Mouse (Mus musculus) limb, embryonic 14.5 days (tissue): Measurements from ENCODE around the gene Fbxl5. TPM values are rescaled to one million over a fixed set of nuclear protein-coding genes. Genes with fewer than 3 reads are reported as not detected.

Experiments used
- ATAC-seq: fragments of 200-750 bp; cut with Nextera tagmentation; 2 replicates; pipeline ENCODE4 v1.8.0; 2017; ENCODE audit warnings: low read depth, moderate number of reproducible peaks, moderate TSS enrichment; ENCODE audit not compliant: low FRiP score
- DNase-seq: peaks from one replicate; pipeline ENCODE4 v3.0.0-alpha.2; 2015; ENCODE audit warnings: low spot score
- H3K27ac ChIP-seq: fragments of 300-500 bp; sonication (generic); replicated peaks from 2 replicates; pipeline ENCODE4 v1.5.1; 2014; ENCODE audit warnings: low read depth, mild to moderate bottlenecking, low read length, moderate library complexity, mixed read lengths
- H3K27me3 ChIP-seq: fragments of 300-500 bp; sonication (generic); 2 replicates; pipeline ENCODE4 v1.6.1; 2014; ENCODE audit warnings: low read length, mixed read lengths; ENCODE audit not compliant: control insufficient read depth, insufficient read depth
- H3K36me3 ChIP-seq: fragments of 300-500 bp; sonication (generic); 2 replicates; pipeline ENCODE4 v1.6.1; 2014; ENCODE audit warnings: mild to moderate bottlenecking, low read length, moderate library complexity, mixed read lengths; ENCODE audit not compliant: control insufficient read depth, insufficient read depth
- H3K4me1 ChIP-seq: fragments of 300-500 bp; sonication (generic); 2 replicates; pipeline ENCODE4 v1.6.1; 2014; ENCODE audit warnings: antibody characterized with exemption, low read length, mixed read lengths; ENCODE audit not compliant: control insufficient read depth, insufficient read depth
- H3K4me2 ChIP-seq: fragments of 300-500 bp; sonication (generic); replicated peaks from 2 replicates; pipeline ENCODE4 v1.6.1; 2014; ENCODE audit warnings: low read depth, mild to moderate bottlenecking, low read length, moderate library complexity; ENCODE audit not compliant: severe bottlenecking
- H3K4me3 ChIP-seq: fragments of 300-500 bp; sonication (generic); replicated peaks from 2 replicates; pipeline ENCODE4 v1.5.1; 2014; ENCODE audit warnings: low read length
- H3K9ac ChIP-seq: fragments of 300-500 bp; sonication (generic); 2 replicates; pipeline ENCODE4 v1.6.1; 2014; ENCODE audit warnings: mild to moderate bottlenecking, low read depth, low read length, moderate library complexity; ENCODE audit not compliant: severe bottlenecking
- H3K9me3 ChIP-seq: fragments of 300-500 bp; sonication (generic); 2 replicates; pipeline ENCODE4 v1.6.1; 2016; ENCODE audit warnings: low read length; ENCODE audit not compliant: control insufficient read depth
- POLR2A ChIP-seq: fragments of 200-500 bp; IDR thresholded peaks from 2 replicates; pipeline ENCODE4 v1.8.0; 2012; ENCODE audit warnings: inconsistent platforms, mild to moderate bottlenecking, moderate library complexity, borderline replicate concordance; ENCODE audit not compliant: insufficient read depth, insufficient read length; ENCODE audit errors: extremely low read depth
- WGBS: fragments of 180-500 bp; shearing (Covaris S2); extraction: QIAGEN DNeasy Blood & Tissue Kit; methylation state at CpG from one replicate; pipeline ENCODE4 v1.1.7; 2014; 5-methylcytosine and 5-hydroxymethylcytosine counted together
- polyA plus RNA-seq, 2 experiments: library from polyadenylated mRNA; depleted of rRNA in 1 of 2; stranded (reverse) in 1 of 2; unstranded in 1 of 2; fragments of >200 nt; fragmentation: Nextera tagmentation in 1 of 2; extraction: Ambion mirVana in 1 of 2; gene quantifications; 2 replicates each; pipeline versions ENCODE4 v1.2.1 to v1.2.3; 2012 to 2014

The Fbxl5 gene
- polyA plus RNA-seq (2012; rRNA removed) (39.5 and 43.4 TPM in 2 replicates), polyA plus RNA-seq (2014; fragmentation: Nextera tagmentation; extraction: Ambion mirVana) (58.7 and 64.1 TPM in 2 replicates)

GRCm38 (mm10) chr5:43821538-43821937, at the start of gene Fbxl5:
Gene Fbxl5, minus strand, starts transcription at chr5:43821638.
- Histone ChIP-seq H3K36me3 (no peaks in the 10 kb centered on the region), H3K27ac (no peak within 1 kb of the TSS), H3K9ac (no peak within 1 kb of the TSS), H3K4me1 (peaks cover 4% of the 10 kb centered on the region; the same call in 1 of the 2 replicates), H3K4me2 (no peak within 1 kb of the TSS), H3K4me3 (no peak within 1 kb of the TSS), H3K9me3 (no peaks in the 10 kb centered on the region), H3K27me3 (no peaks in the 10 kb centered on the region)
- no peak for TF ChIP-seq POLR2A
- DNase-seq (no peak), ATAC-seq (no peak)
- 79% methylated on average over 19 of the region's 19 CpGs for WGBS

- H3K9ac ChIP-seq, result peak overlapping the region; percentile 61
- WGBS, result 3% methylated on average over 28 of the region's 28 CpGs
- no peaks in the 10 kb centered on the region for H3K27me3 ChIP-seq
- DNase-seq (no peak), ATAC-seq (peak; percentile 50)
- no peaks in the 10 kb centered on the region for H3K36me3 ChIP-seq
- peaks cover 11% of the 10 kb centered on the region; the same call in 1 of the 2 replicates for H3K4me1 ChIP-seq
- H3K4me3 ChIP-seq, result peak overlapping the region; percentile 41
- no peak overlapping the region for H3K27ac ChIP-seq
- no peaks in the 10 kb centered on the region for H3K9me3 ChIP-seq
- no peak for TF ChIP-seq POLR2A
- peak overlapping the region; percentile 75 for H3K4me2 ChIP-seq
Measured at GRCm38 (mm10) chr5:43868711-43869600, 47.5 kb upstream of the Fbxl5 start.

- Histone ChIP-seq H3K4me2 (peak within 1 kb of the TSS; percentile 75), H3K36me3 (no peaks in the 10 kb centered on the region), H3K9ac (peak within 1 kb of the TSS; percentile 61), H3K9me3 (no peaks in the 10 kb centered on the region), H3K27me3 (no peaks in the 10 kb centered on the region), H3K4me1 (peaks cover 11% of the 10 kb centered on the region; the same call in 1 of the 2 replicates), H3K4me3 (peak within 1 kb of the TSS; percentile 41), H3K27ac (no peak within 1 kb of the TSS)
- DNase-seq, result no peak
- no peak for TF ChIP-seq POLR2A
- ATAC-seq, result no peak
Measured at GRCm38 (mm10) chr5:43868253-43868652, 46.8 kb upstream of the Fbxl5 start, which contains the start of gene Cd38. Gene Cd38, plus strand, starts transcription at chr5:43868553.

- peaks cover 11% of the 10 kb centered on the region; the same call in 1 of the 2 replicates for H3K4me1 ChIP-seq
- H3K9ac ChIP-seq, result no peak overlapping the region
- H3K27me3 ChIP-seq, result no peaks in the 10 kb centered on the region
- WGBS, result 79% methylated on average over 2 of the region's 2 CpGs
- no peak for TF ChIP-seq POLR2A
- H3K4me3 ChIP-seq, result no peak overlapping the region
- no peaks in the 10 kb centered on the region for H3K9me3 ChIP-seq
- ATAC-seq (no peak), DNase-seq (no peak)
- no peak overlapping the region for H3K4me2 ChIP-seq
- no peak overlapping the region for H3K27ac ChIP-seq
- no peaks in the 10 kb centered on the region for H3K36me3 ChIP-seq
Measured at GRCm38 (mm10) chr5:43865316-43865715, 43.9 kb upstream of the Fbxl5 start.

- 0 out of 2 replicates have a peak, but pooled peaks cover 3% of the 10 kb centered on the region for H3K4me1 ChIP-seq
- H3K27ac ChIP-seq, result no peak overlapping the region
- no peak for DNase-seq
- H3K9me3 ChIP-seq, result no peaks in the 10 kb centered on the region
- H3K4me2 ChIP-seq, result no peak overlapping the region
- H3K9ac ChIP-seq, result no peak overlapping the region
- TF ChIP-seq POLR2A, result no peak
- no peak for ATAC-seq
- no peaks in the 10 kb centered on the region for H3K27me3 ChIP-seq
- no peak overlapping the region for H3K4me3 ChIP-seq
- WGBS, result 61% methylated on average over 6 of the region's 6 CpGs
- H3K36me3 ChIP-seq, result no peaks in the 10 kb centered on the region
Measured at GRCm38 (mm10) chr5:43863642-43864041, 42.2 kb upstream of the Fbxl5 start.
